Mouse (Mus musculus) c-Kit-positive CD71-positive TER-119-negative erythroid progenitor cells, embryonic 14.5 days (primary cell): ENCODE data around the gene Nmi.
A peak's percentile ranks its signal among the peaks of the same experiment; 100 is the strongest.
"Not testable (repeated sequence)": the region's sequence is repeated elsewhere in the genome, so short reads cannot be mapped to it uniquely, and the experiment has no call there.

Source experiments
- DNase-seq: peaks from one replicate; pipeline ENCODE4 v3.0.0-alpha.2; 2013; ENCODE audit warnings: low read depth

The Nmi gene

DNA sequence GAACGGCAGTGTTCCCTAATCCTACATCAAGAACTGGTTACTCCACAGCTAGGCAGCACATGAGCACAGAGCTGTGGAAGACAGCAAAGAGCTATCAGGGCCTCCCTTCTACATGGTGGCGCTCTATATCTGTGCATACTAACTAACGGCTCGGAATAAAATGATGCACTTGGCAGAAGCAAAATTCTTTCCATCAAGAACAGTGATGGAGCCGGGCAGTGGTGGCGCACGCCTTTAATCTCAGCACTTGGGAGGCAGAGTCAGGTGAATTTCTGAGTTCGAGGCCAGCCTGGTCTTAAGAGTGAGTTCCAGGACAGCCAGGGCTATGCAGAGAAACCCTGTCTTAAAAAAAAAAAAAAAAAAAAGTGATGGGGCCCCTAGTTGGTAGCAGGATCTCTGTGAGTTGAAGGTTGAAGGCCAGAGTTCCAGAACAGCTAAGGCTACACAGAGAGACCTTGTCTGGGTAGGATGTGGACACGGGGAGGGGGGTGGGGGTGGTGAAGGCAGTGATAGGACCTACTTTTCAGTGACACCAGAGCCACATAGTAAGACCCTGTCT is at the start of gene Nmi:
Gene Nmi (minus strand): TSS at position 85 of the 559 bp plus-strand sequence.
- peak; percentile 2 for DNase-seq

GRCm38 (mm10) chr2:52016361-52016760 is 43.1 kb upstream of the Nmi start:
- no peak for DNase-seq

GRCm38 (mm10) chr2:52013306-52013820 is 40.1 kb upstream of the Nmi start:
- DNase-seq, result no peak

DNA sequence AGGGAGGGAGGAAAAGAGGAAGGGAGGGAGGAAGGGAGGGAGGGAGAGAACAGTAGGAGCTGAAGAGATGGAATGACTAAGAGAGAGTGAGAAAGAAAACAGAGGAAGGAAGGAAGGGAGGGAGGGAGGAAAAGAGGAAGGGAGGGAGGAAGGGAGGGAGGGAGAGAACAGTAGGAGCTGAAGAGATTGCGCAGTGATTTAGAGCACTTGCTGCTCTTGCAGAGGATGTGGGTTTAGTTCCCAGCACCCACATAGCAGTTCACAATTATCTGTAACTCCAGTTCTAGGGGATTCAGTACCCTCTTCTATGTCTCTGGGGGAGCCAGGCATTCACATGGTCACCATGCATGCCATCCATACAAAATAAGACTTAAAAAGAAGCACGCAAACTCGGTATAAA is 38.5 kb upstream of the Nmi start:
- not testable (repeated sequence) for DNase-seq

DNA sequence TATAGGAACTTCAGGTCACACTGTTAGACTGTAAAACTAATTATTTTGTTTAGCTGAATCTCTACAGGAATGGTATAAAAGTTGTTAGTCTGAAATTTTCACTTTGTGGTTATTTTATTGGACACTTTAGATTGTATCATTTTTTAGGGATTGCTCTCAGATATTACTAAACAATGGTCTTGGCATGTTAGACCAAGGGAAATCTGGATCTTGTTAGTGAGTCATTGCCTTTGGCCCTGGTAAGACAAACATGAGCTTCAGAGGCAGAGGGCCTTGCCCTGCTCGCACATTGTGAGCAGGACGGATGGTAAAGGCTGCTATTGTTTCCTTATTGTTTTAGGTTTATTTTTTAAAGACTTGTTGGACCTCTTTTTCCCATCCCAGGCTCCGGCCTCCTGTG is 33.1 kb upstream of the Nmi start:
- no peak for DNase-seq

DNA sequence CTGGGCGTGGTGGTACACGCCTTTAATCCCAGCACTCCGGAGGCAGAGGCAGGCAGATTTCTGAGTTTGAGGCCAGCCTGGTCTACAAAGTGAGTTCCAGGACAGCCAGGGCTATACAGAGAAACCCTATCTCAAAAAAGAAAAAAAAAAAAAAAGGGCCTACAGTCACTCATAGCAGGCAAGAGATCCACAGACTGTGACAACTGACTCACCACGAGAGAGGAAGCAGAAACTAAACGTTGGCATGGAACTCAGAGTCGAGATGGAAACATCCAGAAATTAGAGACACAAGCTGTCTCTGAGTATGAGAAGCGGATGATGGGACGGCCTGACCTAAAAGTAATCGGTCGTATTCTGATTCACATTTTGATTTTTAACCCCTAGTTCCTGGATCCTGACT is 29.0 kb upstream of the Nmi start:
- not testable (repeated sequence) for DNase-seq

DNA sequence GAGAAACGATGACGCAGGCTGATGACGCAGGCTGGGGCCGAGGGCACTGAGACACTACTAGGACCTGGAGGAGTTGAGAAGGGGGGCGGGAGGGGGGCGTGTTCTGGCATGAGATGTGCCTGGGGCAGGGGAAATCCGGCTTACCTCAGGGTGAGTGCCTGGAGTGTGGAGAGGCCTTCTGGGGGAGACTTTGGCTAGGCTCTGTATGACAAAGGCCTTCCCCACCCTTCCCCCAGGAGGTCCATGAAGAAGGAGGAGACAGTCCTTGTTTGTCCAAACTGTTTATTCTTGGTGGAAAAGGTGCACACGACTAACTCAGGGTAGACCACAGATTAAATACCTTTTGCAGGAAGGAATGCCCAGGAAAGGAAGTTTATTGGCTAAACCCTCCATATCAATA is 28.2 kb upstream of the Nmi start:
- DNase-seq, result no peak

- no peak for DNase-seq
Measured at GRCm38 (mm10) chr2:51999996-52000395, 26.7 kb upstream of the Nmi start.

DNA sequence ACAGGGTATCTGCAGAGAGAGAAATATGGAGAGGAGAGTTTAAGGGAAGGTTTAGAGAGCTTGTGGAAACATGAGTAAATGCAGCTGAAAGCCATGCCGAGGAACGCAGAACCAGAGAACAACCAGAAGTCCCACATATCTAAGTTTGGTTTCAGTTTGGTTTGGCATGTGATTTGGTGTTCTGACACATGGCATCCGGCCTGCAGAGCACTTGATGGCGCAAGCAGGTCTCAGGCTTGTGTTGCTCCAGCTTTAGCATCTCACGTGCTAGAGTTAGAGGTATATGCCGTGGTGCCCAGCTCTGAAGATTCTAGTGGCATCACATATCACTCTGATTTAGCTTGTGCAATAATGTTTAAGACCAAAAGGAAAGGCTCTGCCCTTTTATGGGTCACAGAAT is 18.2 kb upstream of the Nmi start:
- no peak for DNase-seq

GRCm38 (mm10) chr2:51989559-51989958 is 16.3 kb upstream of the Nmi start:
- no peak for DNase-seq

- no peak for DNase-seq
Measured at GRCm38 (mm10) chr2:51986695-51987094, 13.4 kb upstream of the Nmi start.

GRCm38 (mm10) chr2:51986157-51986556 is 12.9 kb upstream of the Nmi start:
- DNase-seq, result no peak

- DNase-seq, result no peak
Measured at GRCm38 (mm10) chr2:51985241-51985640, 11.9 kb upstream of the Nmi start.

GRCm38 (mm10) chr2:51982288-51982687 is 9.0 kb upstream of the Nmi start:
- no peak for DNase-seq

GRCm38 (mm10) chr2:51981630-51982029 is 8.3 kb upstream of the Nmi start:
- no peak for DNase-seq

- DNase-seq, result peak; percentile 28
Measured at GRCm38 (mm10) chr2:51972641-51973409, 469 bp downstream of the Nmi start.

DNA sequence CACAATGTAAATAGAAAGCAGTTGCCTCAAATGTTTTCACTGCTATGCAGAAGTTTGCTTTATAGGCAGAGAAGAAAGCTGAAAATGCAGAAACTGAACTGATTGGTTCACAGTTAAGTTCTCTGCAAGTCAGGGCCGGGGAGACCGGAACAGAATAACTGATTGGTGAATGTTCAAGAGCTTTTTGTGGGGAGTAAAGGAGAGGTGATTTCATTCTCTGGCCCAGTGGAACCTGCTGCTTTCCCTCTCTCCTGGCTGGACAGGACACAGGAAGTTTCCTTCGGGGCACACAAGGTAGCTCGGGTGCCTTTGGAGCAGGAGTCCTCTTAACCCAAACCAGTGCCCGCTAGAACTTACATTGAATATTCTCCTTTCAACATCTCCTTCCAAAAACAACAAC is 1.2 kb downstream of the Nmi start:
- peak; percentile 15 for DNase-seq

- no peak for DNase-seq
Measured at GRCm38 (mm10) chr2:51970897-51971296, 2.4 kb downstream of the Nmi start.

DNA sequence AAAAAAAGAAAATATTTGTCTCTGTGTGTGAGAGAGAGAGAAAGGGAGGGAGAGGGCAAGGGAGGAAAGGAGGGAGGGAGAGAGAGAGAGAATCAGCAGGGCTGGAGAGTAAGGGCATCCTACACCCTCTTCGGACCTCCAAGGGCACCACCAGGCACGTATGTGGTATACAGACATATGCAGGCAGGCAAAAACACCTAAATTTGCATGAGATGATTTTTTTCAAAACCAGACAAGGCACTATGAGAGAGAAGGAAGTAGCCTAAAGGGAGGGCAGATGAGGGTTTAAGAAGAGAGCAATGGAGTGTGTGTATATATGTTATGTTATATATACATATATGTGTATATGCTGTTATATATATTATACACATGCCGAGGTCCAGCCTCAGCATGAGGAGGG is 6.0 kb downstream of the Nmi start:
- DNase-seq, result no peak

- no peak for DNase-seq
Measured at GRCm38 (mm10) chr2:51953648-51954204, 19.6 kb downstream of the Nmi start.

DNA sequence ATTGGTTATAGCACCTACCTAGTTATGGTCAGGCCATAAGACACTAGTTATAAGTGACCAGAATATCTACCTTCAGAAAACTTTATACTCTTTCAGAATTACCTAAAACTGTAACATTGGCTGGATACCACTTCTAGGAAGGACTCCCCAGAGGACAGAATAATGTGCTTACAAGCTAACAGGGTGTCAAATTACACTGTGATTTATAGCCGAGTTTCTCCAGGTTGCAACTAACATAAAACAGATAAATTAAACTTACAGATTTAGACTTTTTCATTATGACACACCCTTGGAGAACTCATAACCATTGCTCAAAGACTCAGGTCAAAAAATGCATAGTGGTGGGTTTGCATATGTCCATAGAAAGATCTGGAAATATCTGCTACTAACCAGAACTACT is 22.4 kb downstream of the Nmi start:
- DNase-seq, result no peak

- no peak for DNase-seq
Measured at GRCm38 (mm10) chr2:51948105-51948830, 25.0 kb downstream of the Nmi start.

GRCm38 (mm10) chr2:51945812-51946211 is 27.5 kb downstream of the Nmi start:
- DNase-seq, result no peak
